Mouse (Mus musculus) heart, adult 2 months (tissue): ENCODE results near the gene Rab24.

Experiments
- CTCF ChIP-seq: fragments of 200-600 bp; IDR thresholded peaks from 2 replicates; pipeline ENCODE4 v1.8.1; 2022; ENCODE audit warnings: antibody characterized with exemption, mild to moderate bottlenecking, moderate library complexity
- EP300 ChIP-seq: fragments of 200-500 bp; IDR thresholded peaks from 2 replicates; pipeline ENCODE4 v1.6.1; 2011; ENCODE audit warnings: low read depth, low read length, control low read depth; ENCODE audit not compliant: insufficient read depth
- POLR2A ChIP-seq: fragments of 200-500 bp; IDR thresholded peaks from 2 replicates; pipeline ENCODE4 v1.6.1; 2011; ENCODE audit warnings: mild to moderate bottlenecking, low read depth, low read length, control low read depth; ENCODE audit not compliant: insufficient read depth

DNA sequence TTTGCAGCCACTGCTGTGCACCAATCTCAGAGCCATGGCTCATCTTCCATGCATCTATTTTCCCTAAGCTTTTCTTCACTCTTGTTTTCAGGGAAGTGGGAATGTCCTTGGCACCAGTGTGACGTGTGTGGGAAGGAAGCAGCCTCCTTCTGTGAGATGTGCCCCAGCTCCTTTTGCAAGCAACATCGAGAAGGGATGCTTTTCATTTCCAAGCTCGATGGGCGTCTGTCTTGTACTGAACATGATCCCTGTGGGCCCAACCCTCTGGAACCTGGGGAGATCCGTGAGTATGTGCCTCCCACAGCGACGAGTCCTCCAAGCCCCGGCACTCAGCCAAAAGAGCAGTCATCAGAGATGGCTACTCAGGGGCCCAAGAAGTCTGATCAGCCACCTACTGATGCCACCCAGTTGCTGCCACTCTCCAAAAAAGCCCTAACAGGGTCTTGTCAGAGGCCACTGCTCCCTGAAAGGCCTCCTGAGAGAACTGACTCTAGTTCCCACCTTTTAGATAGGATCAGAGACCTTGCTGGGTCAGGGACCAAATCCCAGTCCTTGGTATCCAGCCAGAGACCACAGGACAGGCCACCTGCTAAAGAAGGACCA lies 9.6 kb downstream of the Rab24 start:
- TF ChIP-seq POLR2A = no peak
- TF ChIP-seq CTCF = no peak
- TF ChIP-seq EP300 = no peak
